Mouse (Mus musculus) C2C12 (cell line): Measurements from ENCODE around the gene Nmrk1.

Experiments used
- CEBPB ChIP-seq: IDR thresholded peaks from one replicate; pipeline ENCODE4 v1.6.1; 2011; ENCODE audit warnings: low read depth, mild to moderate bottlenecking, control low read depth, moderate library complexity
- CTCF ChIP-seq: IDR thresholded peaks from one replicate; pipeline ENCODE4 v1.5.1; 2011; ENCODE audit not compliant: control insufficient read depth, insufficient read depth, insufficient read length
- FOSL1 ChIP-seq: IDR thresholded peaks from one replicate; pipeline ENCODE4 v1.8.0; 2011; ENCODE audit warnings: mild to moderate bottlenecking, low read length; ENCODE audit not compliant: poor library complexity, insufficient read depth, severe bottlenecking
- MAX ChIP-seq: IDR thresholded peaks from one replicate; pipeline ENCODE4 v1.6.1; 2011; ENCODE audit warnings: mild to moderate bottlenecking, control low read depth
- MYOD1 ChIP-seq: IDR thresholded peaks from one replicate; pipeline ENCODE4 v1.6.1; 2011; ENCODE audit warnings: low read depth; ENCODE audit not compliant: control insufficient read depth, insufficient read length
- MYOG ChIP-seq: IDR thresholded peaks from one replicate; pipeline ENCODE4 v1.6.1; 2011; ENCODE audit not compliant: control insufficient read depth, insufficient read length; ENCODE audit errors: extremely low read depth
- USF1 ChIP-seq: IDR thresholded peaks from one replicate; pipeline ENCODE4 v1.6.1; 2011; ENCODE audit warnings: low read depth, mild to moderate bottlenecking, control low read depth, moderate library complexity

- TF ChIP-seq CTCF: no peak
- TF ChIP-seq CEBPB: no peak
- no peak for TF ChIP-seq USF1
- no peak for TF ChIP-seq MAX
- TF ChIP-seq FOSL1: no peak
- TF ChIP-seq MYOD1: no peak
- no peak for TF ChIP-seq MYOG
Observed at GRCm38 (mm10) chr19:18660466-18660865, 28.7 kb downstream of the Nmrk1 start.
